ENCODE assay signal across 9 mouse cellular contexts in the genomic region with DNA sequence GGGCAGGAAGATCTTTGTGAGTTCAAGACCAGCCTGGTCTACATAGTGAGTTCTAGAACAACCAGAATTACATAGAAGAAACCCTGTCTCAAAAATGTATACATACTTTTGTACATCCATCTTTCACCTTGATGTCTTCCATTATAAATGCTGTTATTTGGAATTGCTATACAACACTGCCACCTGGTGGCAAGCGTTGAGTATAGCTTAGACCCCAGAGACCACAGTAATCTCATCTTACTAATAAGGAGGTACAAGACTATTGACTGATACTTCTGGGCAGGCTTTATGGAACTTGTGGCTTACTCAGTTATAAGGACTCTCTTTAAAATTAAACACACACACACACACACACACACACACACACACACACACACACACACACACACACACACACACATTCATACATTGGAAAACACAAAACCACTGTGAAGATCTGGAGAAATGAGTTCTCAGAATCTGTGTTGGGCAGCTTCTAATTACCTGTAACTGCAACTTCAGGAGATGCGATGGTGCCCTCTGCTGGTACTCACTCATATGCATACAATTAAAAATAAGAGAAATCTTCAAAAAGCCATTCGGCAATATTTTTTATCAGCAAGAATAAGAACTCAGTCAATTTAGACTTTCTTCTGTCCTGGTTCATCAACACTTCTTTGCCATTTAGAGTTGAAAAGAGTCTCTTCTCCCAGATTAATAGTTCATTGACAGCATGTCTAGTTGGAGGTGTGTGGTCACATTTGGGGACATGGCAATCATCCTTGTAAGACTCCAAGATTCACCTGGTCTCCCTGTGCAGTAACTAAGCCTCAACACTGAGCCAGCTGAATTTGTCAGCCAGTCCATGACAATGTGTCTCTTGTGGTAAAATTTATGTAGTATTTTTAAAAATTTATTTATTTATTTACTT. TPM values are rescaled to one million over a fixed set of nuclear protein-coding genes. Genes with fewer than 3 reads are reported as not detected.
DNase-seq lines count a peak whose midpoint lies in the region; ATAC-seq lines count a peak whose summit lies in the region.
"Had no signal": no experiment of that assay in that cellular context is flagged by ENCODE, and none has a peak within 500 bp of the region (broad histone marks: within the 10 kb centered on the region; RNA-seq: fewer than 3 reads in every experiment).

No protein-coding gene starts in this region.

- H3K9me3 ChIP-seq in liver, embryonic 11.5 days (ENCODE audit: control insufficient read depth, low read length): no peaks in the 10 kb centered on the region
- H3K9me3 ChIP-seq in embryonic facial prominence, embryonic 11.5 days (replicated peaks; ENCODE audit: control insufficient read depth, low read length): no peaks in the 10 kb centered on the region
- H3K9me3 ChIP-seq in hindbrain, embryonic 11.5 days (ENCODE audit: control insufficient read depth, low read length): no peaks in the 10 kb centered on the region

- 27% methylated on average over 3 of the region's 3 CpGs for WGBS in liver, embryonic 11.5 days
- WGBS in embryonic facial prominence, embryonic 11.5 days: 29% methylated on average over 3 of the region's 3 CpGs
- WGBS in hindbrain, embryonic 11.5 days: 31% methylated on average over 3 of the region's 3 CpGs

- intact Hi-C loops in left cerebral cortex, postnatal 14 days (cut with DNase I): loop anchor here (2.0 to 5.0 kb wide), 4 partner anchors 46 to 398 kb away; no protein-coding TSS in a partner anchor

- ATAC-seq in liver, embryonic 11.5 days (replicated peaks; ENCODE audit: low FRiP score): no peak
- ATAC-seq in embryonic facial prominence, embryonic 11.5 days (replicated peaks; ENCODE audit: insufficient number of reproducible peaks, low FRiP score, low TSS enrichment, low read depth): no peak
- ATAC-seq in hindbrain, embryonic 11.5 days (ENCODE audit: low FRiP score): peak; percentile 54; the same call in 1 of the 2 replicates

- H3K27ac ChIP-seq in liver, embryonic 11.5 days (ENCODE audit: low read depth, low read length): no peak overlapping the region
- no peak overlapping the region for H3K27ac ChIP-seq in embryonic facial prominence, embryonic 11.5 days (replicated peaks; ENCODE audit: low read depth, low read length)
- no peak overlapping the region for H3K27ac ChIP-seq in hindbrain, embryonic 11.5 days (ENCODE audit: low read depth, low read length)
- H3K27ac ChIP-seq: macrophage had no signal

- H3K36me3 ChIP-seq in liver, embryonic 11.5 days (ENCODE audit: control insufficient read depth, insufficient read depth, low read length): no peaks in the 10 kb centered on the region
- no peaks in the 10 kb centered on the region for H3K36me3 ChIP-seq in embryonic facial prominence, embryonic 11.5 days (replicated peaks; ENCODE audit: control insufficient read depth, insufficient read depth, low read depth, low read length)
- H3K36me3 ChIP-seq in hindbrain, embryonic 11.5 days (ENCODE audit: control insufficient read depth, insufficient read depth, low read length): no peaks in the 10 kb centered on the region

- peak; percentile 77 for DNase-seq in liver
- DNase-seq in liver, embryonic 11.5 days (ENCODE audit: low spot score): no peak
- peak; percentile 65 to 74 for DNase-seq in adrenal gland, postnatal 36 days
- DNase-seq in embryonic facial prominence, embryonic 11.5 days (ENCODE audit: low spot score): peak; percentile 85
- peak; percentile 81 for DNase-seq in hindbrain, embryonic 11.5 days (ENCODE audit: low spot score)
- peak; percentile 76 to 80 for DNase-seq in left cerebral cortex, postnatal 14 days (ENCODE audit: low spot score in 2 of 2)
- DNase-seq in naive thymus-derived CD4-positive, alpha-beta T cell, adult 2 months (ENCODE audit: low read depth): peak; percentile 77
- DNase-seq in thymus, postnatal 10 days (ENCODE audit: low spot score in 2 of 2): peak; percentile 48 to 75

- no peak overlapping the region for H3K4me2 ChIP-seq in liver, embryonic 11.5 days
- H3K4me2 ChIP-seq in embryonic facial prominence, embryonic 11.5 days (ENCODE audit: low read depth, low read length): no peak overlapping the region
- H3K4me2 ChIP-seq in hindbrain, embryonic 11.5 days (replicated peaks; ENCODE audit: low read depth, low read length): no peak overlapping the region

- H3K9ac ChIP-seq in liver, embryonic 11.5 days (ENCODE audit: low read depth, low read length): no peak overlapping the region
- H3K9ac ChIP-seq in embryonic facial prominence, embryonic 11.5 days (replicated peaks; ENCODE audit: low read length): no peak overlapping the region
- H3K9ac ChIP-seq in hindbrain, embryonic 11.5 days (ENCODE audit: low read depth, low read length): no peak overlapping the region

- H3K4me3 ChIP-seq in liver, embryonic 11.5 days (ENCODE audit: low read depth, low read length): no peak overlapping the region
- H3K4me3 ChIP-seq in embryonic facial prominence, embryonic 11.5 days (ENCODE audit: low read depth, low read length): no peak overlapping the region
- H3K4me3 ChIP-seq in hindbrain, embryonic 11.5 days (ENCODE audit: low read depth, low read length): no peak overlapping the region

- peaks cover 5% of the 10 kb centered on the region; the same call in 1 of the 2 replicates for H3K27me3 ChIP-seq in liver, embryonic 11.5 days (replicated peaks; ENCODE audit: control insufficient read depth, insufficient read depth, low read length)
- H3K27me3 ChIP-seq in embryonic facial prominence, embryonic 11.5 days (ENCODE audit: control insufficient read depth, insufficient read depth, low read length): no peaks in the 10 kb centered on the region
- H3K27me3 ChIP-seq in hindbrain, embryonic 11.5 days (ENCODE audit: control insufficient read depth, insufficient read depth, low read length): no peaks in the 10 kb centered on the region

- H3K4me1 ChIP-seq in liver, embryonic 11.5 days (replicated peaks; ENCODE audit: control insufficient read depth, insufficient read depth, low read length): no peaks in the 10 kb centered on the region
- no peaks in the 10 kb centered on the region for H3K4me1 ChIP-seq in embryonic facial prominence, embryonic 11.5 days (ENCODE audit: control insufficient read depth, insufficient read depth, low read length)
- no peaks in the 10 kb centered on the region for H3K4me1 ChIP-seq in hindbrain, embryonic 11.5 days (replicated peaks; ENCODE audit: control insufficient read depth, insufficient read depth, low read length)

RNA-seq across cellular contexts. Expression of gene Cwh43, which starts 22.9 kb away (rescaled TPM):
- polyA plus RNA-seq in liver, embryonic 11.5 days (2014; fragmentation: Nextera tagmentation; extraction: Ambion mirVana): not detected in 2 replicates
- not detected for total RNA-seq in adrenal gland, postnatal 36 days (2021)
- polyA plus RNA-seq in embryonic facial prominence, embryonic 11.5 days (2014; fragmentation: Nextera tagmentation; extraction: Ambion mirVana): 0.14 TPM in 1 of 2 replicates, not detected in the other
- not detected in 2 replicates for polyA plus RNA-seq in hindbrain, embryonic 11.5 days (2014; fragmentation: Nextera tagmentation; extraction: Ambion mirVana)
- total RNA-seq in left cerebral cortex, postnatal 14 days (2021): 1 to 10 TPM; 4.0 to 6.4 TPM
- polyA plus RNA-seq: macrophage had no signal

RNA-seq across cellular contexts. Expression of gene Ociad2, which starts 42.2 kb away (rescaled TPM):
- 5.1 and 7.0 TPM in 2 replicates for polyA plus RNA-seq in liver, embryonic 11.5 days (2014; fragmentation: Nextera tagmentation; extraction: Ambion mirVana)
- total RNA-seq in adrenal gland, postnatal 36 days (2021): 10 to 100 TPM; 17.6 to 19.9 TPM
- polyA plus RNA-seq in embryonic facial prominence, embryonic 11.5 days (2014; fragmentation: Nextera tagmentation; extraction: Ambion mirVana): 11.3 and 12.7 TPM in 2 replicates
- polyA plus RNA-seq in hindbrain, embryonic 11.5 days (2014; fragmentation: Nextera tagmentation; extraction: Ambion mirVana): 8.0 and 9.8 TPM in 2 replicates
- 100 to 1,000 TPM in 1 of 2 experiments, 10 to 100 TPM in 1; 88.3 to 110 TPM for total RNA-seq in left cerebral cortex, postnatal 14 days (2021)
